Mouse (Mus musculus): ENCODE measurements at regions not wholly inside any gene's neighbourhood (a gene's known extent, or its start where the extent isn't known, plus 50 kb on each side); places are given as distances from the start of the nearest gene placed in this dataset.

- peak; percentile 74 for DNase-seq
These were observed 133.8 kb upstream of the Med13l start for GRCm38 (mm10) chr5:118426673-118427072.

- DNase-seq = no peak
These were observed 132.0 kb upstream of the Med13l start for GRCm38 (mm10) chr5:118428323-118429095.

GRCm38 (mm10) chr5:118433599-118433998, 126.9 kb upstream of the Med13l start:
- no peak for DNase-seq

GRCm38 (mm10) chr5:118434718-118435555, 125.5 kb upstream of the Med13l start:
- no peak for DNase-seq

- no peak for DNase-seq
These were observed 124.9 kb upstream of the Med13l start for GRCm38 (mm10) chr5:118435556-118435950.

- DNase-seq = no peak
These were observed 124.4 kb upstream of the Med13l start for GRCm38 (mm10) chr5:118436035-118436434.

GRCm38 (mm10) chr5:118436474-118437306, 123.8 kb upstream of the Med13l start:
- DNase-seq = no peak

- DNase-seq = no peak
These were observed 123.2 kb upstream of the Med13l start for GRCm38 (mm10) chr5:118437307-118437610.

DNA sequence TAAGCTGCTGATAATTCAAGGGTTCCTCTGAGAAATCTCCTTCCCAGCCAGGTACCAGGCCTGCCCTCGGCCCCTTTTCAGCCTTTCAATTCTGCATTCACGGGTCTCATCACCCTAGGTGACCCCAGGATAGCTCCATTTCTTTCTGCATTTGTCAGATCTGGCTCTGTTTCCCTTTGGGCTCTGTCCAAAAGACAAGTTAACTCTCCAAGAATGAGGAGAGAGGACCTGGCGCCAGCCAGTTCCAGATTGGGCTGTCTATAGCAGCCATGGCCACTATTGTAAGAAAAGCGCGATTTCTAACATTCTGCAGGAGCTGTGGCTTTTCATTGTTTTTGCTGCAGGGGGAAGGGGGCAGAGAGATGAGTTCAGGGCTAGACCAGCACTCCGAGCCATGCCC, 122.5 kb upstream of the Med13l start:
- DNase-seq = no peak

- DNase-seq = no peak
These were observed 115.8 kb upstream of the Med13l start for GRCm38 (mm10) chr5:118444538-118445251.

DNA sequence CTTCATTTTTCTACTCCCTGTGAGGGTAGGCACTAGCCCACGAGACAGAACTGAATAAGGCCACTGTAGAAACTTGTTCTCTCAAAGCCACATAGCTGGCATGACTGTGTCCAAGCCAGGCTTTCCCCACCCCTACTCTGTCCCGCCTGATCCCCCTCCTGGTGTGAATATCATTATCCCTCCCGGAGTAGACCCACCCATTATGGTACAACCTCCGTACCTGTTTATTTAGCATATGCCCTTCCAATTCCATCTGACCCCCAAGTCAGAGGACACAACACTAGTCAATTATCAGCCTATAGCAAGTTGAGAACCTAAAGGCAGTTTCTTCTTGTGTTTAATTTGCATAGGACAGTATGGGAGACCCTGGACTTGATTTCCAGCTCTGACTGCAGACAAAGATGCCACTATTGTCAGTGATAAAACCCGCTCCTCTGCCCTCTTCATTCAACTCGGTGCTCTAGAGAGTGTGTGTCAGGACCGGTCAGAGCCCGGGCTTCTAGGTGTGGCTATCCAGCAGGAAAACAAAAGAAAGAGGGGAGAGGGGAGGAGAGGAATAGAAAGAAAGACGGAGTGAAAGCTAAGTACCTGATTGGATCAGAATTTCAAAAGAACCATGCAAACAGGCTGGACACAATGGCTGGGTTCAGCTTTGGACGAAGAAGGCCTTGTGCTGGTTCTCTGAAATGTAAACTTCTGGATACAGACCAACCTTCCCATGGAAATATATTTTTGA, 115.1 kb upstream of the Med13l start:
- no peak for DNase-seq

- no peak for DNase-seq
These were observed 114.5 kb upstream of the Med13l start for GRCm38 (mm10) chr5:118445988-118446280.

GRCm38 (mm10) chr5:118446878-118447277, 113.6 kb upstream of the Med13l start:
- no peak for DNase-seq

GRCm38 (mm10) chr5:118447366-118447765, 113.1 kb upstream of the Med13l start:
- DNase-seq = no peak

DNA sequence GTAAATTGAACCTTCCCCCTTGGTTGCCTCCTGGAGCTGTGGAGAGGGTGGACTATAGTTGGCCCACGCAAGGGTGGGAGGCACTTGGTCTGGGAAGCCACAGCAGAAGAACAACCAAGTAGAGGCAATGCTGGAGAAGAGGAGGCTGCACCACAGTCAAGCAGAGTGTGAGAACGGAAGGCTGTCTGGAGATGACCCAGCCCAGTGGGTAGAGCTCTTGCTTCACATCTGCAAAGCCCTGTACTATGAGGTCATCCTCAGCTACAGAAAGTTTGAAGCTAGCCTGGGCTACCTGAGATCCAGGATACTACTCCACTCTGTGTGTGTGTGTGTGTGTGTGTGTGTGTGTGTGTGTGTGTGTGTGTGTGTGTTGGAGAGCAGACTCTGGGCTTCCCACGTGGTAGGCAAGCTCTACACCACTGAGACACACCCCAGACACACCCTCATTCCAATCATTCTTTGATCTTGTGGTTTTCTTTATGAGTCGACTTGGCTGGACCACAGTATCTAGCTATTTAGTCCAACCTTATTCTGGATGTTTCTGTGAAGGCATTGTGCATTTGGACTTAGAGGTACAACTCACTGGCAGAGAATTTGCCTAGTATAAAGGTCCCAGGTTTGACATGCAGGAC, 111.5 kb upstream of the Med13l start:
- DNase-seq = no peak

DNA sequence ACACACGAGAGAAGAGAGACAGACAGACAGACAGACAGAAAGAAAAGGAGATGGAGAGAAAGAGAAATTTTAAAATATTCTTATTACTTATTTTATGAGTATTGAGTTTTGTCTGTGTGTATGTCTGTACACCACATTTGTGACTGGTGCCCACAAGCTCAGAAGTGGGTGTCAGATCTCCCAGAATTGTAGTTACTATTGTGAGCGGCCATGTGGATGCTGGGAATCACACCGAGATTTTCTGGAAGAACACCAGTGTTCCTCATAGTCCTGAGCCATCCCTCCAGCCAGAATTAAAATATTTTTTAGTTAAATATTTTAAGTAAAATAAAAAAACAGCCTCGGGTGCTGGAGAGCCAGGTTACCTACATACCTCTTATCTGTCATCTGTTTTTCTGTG, 110.6 kb upstream of the Med13l start:
- DNase-seq = no peak

DNA sequence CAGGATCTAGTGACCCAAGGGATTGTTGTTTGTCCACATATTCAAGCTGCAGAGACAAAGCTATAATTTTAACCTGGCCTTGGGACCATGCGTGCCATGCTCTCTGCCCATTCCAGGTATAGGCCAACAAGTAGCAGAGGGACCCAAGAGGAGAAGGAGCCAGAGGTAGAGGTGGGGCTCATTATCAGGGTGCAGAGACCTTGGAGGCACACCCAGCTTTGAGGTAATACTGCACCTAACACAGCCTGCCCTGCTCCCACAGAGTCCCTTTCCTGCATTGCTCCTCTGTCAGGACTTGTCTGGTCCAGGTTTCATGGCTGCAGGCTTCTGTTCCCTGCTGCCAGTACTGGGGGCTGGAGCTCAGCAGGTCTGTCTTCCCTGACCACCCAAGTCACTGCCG, 108.4 kb upstream of the Med13l start:
- no peak for DNase-seq

DNA sequence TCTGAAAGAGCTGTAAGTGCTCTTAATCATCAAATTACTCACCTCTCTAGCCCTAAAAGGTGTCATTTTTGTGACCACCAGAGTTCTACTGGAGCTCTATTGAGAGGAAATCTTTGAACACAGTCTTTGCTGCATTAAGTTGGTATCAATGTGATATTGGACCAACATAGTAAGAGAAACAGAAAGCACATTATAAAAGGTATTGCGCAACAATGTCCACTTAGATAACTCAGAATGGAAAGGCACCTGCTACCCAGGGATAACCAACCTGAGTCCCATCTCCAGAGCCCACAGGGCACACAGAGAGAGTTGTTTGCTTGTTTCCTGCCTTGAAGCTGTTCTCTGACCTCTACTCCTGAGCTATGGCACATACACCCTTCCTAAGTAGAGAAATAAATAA, 106.4 kb upstream of the Med13l start:
- no peak for DNase-seq

GRCm38 (mm10) chr5:118458727-118459390, 101.6 kb upstream of the Med13l start:
- peak; percentile 72 for DNase-seq

DNA sequence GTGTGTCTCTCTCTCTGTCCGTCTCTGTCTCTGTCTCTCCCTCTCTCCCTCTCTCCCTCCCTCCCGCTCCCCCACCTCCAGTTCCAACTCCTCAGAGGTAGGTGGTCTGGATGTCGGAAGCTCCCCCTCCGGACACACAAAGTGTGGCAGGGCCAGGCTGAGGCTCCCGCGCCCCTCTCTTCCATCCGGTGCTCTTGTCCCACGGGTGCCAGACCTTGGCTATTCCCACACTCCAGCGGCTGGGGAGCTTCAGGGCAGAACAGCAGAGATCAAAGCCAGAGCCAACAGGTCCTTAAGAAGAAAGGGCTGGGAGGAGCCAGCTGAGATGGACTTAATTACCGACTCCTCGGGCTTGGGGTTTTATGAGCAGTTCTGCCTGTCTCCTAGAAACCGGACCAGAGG, 101.1 kb upstream of the Med13l start:
- DNase-seq = no peak

GRCm38 (mm10) chr5:118461967-118462366, 98.5 kb upstream of the Med13l start:
- no peak for DNase-seq
